Mouse (Mus musculus) midbrain, postnatal 0 days (tissue): ENCODE data around the gene Atpaf2. TPM values are rescaled to one million over a fixed set of nuclear protein-coding genes. Genes with fewer than 3 reads are reported as not detected.

Experiments used
- ATAC-seq: fragments of 200-750 bp; cut with Nextera tagmentation; 2 replicates; pipeline ENCODE4 v1.8.0; 2017; ENCODE audit warnings: moderate number of reproducible peaks, mild to moderate bottlenecking, moderate TSS enrichment, moderate library complexity; ENCODE audit not compliant: low FRiP score
- DNase-seq: peaks from one replicate; pipeline ENCODE4 v3.0.0-alpha.2; 2015; ENCODE audit warnings: low spot score
- H3K27ac ChIP-seq: fragments of 300-500 bp; sonication (generic); 2 replicates; pipeline ENCODE4 v1.5.1; 2014; ENCODE audit warnings: low read depth, mild to moderate bottlenecking, low read length, mixed read lengths
- H3K27me3 ChIP-seq: fragments of 300-500 bp; sonication (generic); 2 replicates; pipeline ENCODE4 v1.6.1; 2014; ENCODE audit warnings: low read length, control low read depth, mixed read lengths; ENCODE audit not compliant: insufficient read depth
- H3K36me3 ChIP-seq: fragments of 300-500 bp; sonication (generic); 2 replicates; pipeline ENCODE4 v1.6.1; 2014; ENCODE audit warnings: low read length, control low read depth, mixed read lengths; ENCODE audit not compliant: insufficient read depth
- H3K4me1 ChIP-seq: fragments of 300-500 bp; sonication (generic); 2 replicates; pipeline ENCODE4 v1.6.1; 2014; ENCODE audit warnings: mild to moderate bottlenecking, control low read depth, antibody characterized with exemption, low read length, mixed read lengths; ENCODE audit not compliant: insufficient read depth
- H3K4me2 ChIP-seq: fragments of 300-500 bp; sonication (generic); 2 replicates; pipeline ENCODE4 v1.6.1; 2014; ENCODE audit warnings: low read depth, mild to moderate bottlenecking, low read length, mixed read lengths; ENCODE audit not compliant: poor library complexity, severe bottlenecking
- H3K4me3 ChIP-seq: fragments of 300-500 bp; sonication (generic); 2 replicates; pipeline ENCODE4 v1.5.1; 2014; ENCODE audit warnings: low read depth, mild to moderate bottlenecking, low read length, moderate library complexity
- H3K9ac ChIP-seq: fragments of 300-500 bp; sonication (generic); replicated peaks from 2 replicates; pipeline ENCODE4 v1.6.1; 2014; ENCODE audit warnings: mild to moderate bottlenecking, low read length, moderate library complexity, mixed read lengths; ENCODE audit not compliant: poor library complexity, severe bottlenecking
- H3K9me3 ChIP-seq: fragments of 300-500 bp; sonication (generic); 2 replicates; pipeline ENCODE4 v1.6.1; 2016; ENCODE audit warnings: low read length, control low read depth
- CTCF ChIP-seq: IDR thresholded peaks from 2 replicates; pipeline ENCODE4 v1.5.1; 2016; ENCODE audit warnings: antibody characterized with exemption, mild to moderate bottlenecking
- whole genome bisulfite sequencing: fragments of 180-500 bp; shearing (Covaris S2); extraction: QIAGEN DNeasy Blood & Tissue Kit; methylation state at CpG from one replicate; pipeline ENCODE4 v1.1.7; 2014; 5-methylcytosine and 5-hydroxymethylcytosine counted together
- polyA plus RNA-seq: library from polyadenylated mRNA; unstranded; fragments of >200 nt; fragmentation: Nextera tagmentation; extraction: Ambion mirVana; gene quantifications from 2 replicates; pipeline ENCODE4 v1.2.1, GENCODE M21; 2015
- total RNA-seq: library from RNA; depleted of rRNA; stranded (reverse); fragments of >200 nt; gene quantifications from 2 replicates; pipeline ENCODE4 v1.2.3, GENCODE M21; 2014; rRNA removed

Atpaf2 gene
- 34.8 and 42.3 TPM in 2 replicates for total RNA-seq
- polyA plus RNA-seq, result 47.9 and 48.1 TPM in 2 replicates

GRCm38 (mm10) chr11:60417717-60418472 is at the start of gene Atpaf2:
Gene Atpaf2 (minus strand): TSS chr11:60418457.
- WGBS, result 1% methylated on average over 38 of the region's 39 CpGs
- ATAC-seq, result peak; percentile 39
- H3K9me3 ChIP-seq, result no peaks in the 10 kb centered on the region

GRCm38 (mm10) chr11:60465943-60466380 is 47.7 kb upstream of the Atpaf2 start:
- H3K36me3 ChIP-seq, result peaks cover 83% of the 10 kb centered on the region
- H3K4me1 ChIP-seq, result no peaks in the 10 kb centered on the region
- no peak overlapping the region for H3K9ac ChIP-seq
- no peak overlapping the region for H3K4me3 ChIP-seq
- H3K27ac ChIP-seq, result no peak overlapping the region
- ATAC-seq (no peak), DNase-seq (no peak)
- no peaks in the 10 kb centered on the region for H3K9me3 ChIP-seq
- H3K27me3 ChIP-seq, result no peaks in the 10 kb centered on the region
- 85% methylated on average over 2 of the region's 2 CpGs for WGBS
- peak; percentile 57 for TF ChIP-seq CTCF
- no peak overlapping the region for H3K4me2 ChIP-seq

More at GRCm38 (mm10) chr11:60417717-60418472, at the start of gene Atpaf2:
- peak; percentile 31 for DNase-seq
- Histone ChIP-seq H3K27me3 (no peaks in the 10 kb centered on the region), H3K36me3 (no peaks in the 10 kb centered on the region), H3K4me2 (peak within 1 kb of the TSS; percentile 87), H3K4me1 (peaks cover 9% of the 10 kb centered on the region), H3K9ac (peak within 1 kb of the TSS; percentile 84), H3K27ac (peak within 1 kb of the TSS; percentile 78), H3K4me3 (peak within 1 kb of the TSS; percentile 84)
- no peak for TF ChIP-seq CTCF

- no peak overlapping the region for H3K4me2 ChIP-seq
- peaks cover 66% of the 10 kb centered on the region for H3K36me3 ChIP-seq
- H3K27ac ChIP-seq, result no peak overlapping the region
- no peaks in the 10 kb centered on the region; the same call in 1 of the 2 replicates for H3K4me1 ChIP-seq
- no peak overlapping the region for H3K9ac ChIP-seq
- DNase-seq (peak; percentile 68), ATAC-seq (no peak)
- 100% methylated on average over 1 of the region's 1 CpGs for WGBS
- no peaks in the 10 kb centered on the region for H3K9me3 ChIP-seq
- H3K27me3 ChIP-seq, result no peaks in the 10 kb centered on the region
- peak; percentile 54 for TF ChIP-seq CTCF
- no peak overlapping the region for H3K4me3 ChIP-seq
Observed at GRCm38 (mm10) chr11:60457973-60458372, 39.7 kb upstream of the Atpaf2 start.

DNA sequence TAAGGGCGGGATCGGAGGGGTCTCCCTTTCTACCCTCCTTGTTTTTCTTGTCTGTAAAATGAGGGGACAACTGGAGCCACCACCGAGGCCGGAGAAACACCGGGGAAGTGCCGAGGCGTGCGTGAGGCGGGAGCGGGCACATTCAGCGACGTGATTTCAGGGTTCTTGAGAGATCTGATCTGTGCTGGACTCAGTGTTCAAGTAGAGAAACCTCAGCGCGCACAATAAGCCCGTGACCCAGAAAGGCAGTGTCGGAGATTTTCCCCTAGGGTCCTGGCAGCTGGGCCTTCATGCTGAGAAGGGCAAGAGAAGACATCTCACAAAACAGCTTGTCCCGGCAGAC is 36.5 kb upstream of the Atpaf2 start:
- Histone ChIP-seq H3K27me3 (no peaks in the 10 kb centered on the region), H3K4me2 (peak overlapping the region; percentile 57), H3K4me3 (peak overlapping the region; percentile 55), H3K27ac (peak overlapping the region; percentile 68), H3K36me3 (peaks cover 34% of the 10 kb centered on the region), H3K9me3 (no peaks in the 10 kb centered on the region), H3K4me1 (no peaks in the 10 kb centered on the region; the same call in 1 of the 2 replicates), H3K9ac (peak overlapping the region; percentile 57)
- peak; percentile 4 for DNase-seq
- no peak for ATAC-seq
- under 1% methylated on average over 17 of the region's 17 CpGs for WGBS
- TF ChIP-seq CTCF, result no peak

DNA sequence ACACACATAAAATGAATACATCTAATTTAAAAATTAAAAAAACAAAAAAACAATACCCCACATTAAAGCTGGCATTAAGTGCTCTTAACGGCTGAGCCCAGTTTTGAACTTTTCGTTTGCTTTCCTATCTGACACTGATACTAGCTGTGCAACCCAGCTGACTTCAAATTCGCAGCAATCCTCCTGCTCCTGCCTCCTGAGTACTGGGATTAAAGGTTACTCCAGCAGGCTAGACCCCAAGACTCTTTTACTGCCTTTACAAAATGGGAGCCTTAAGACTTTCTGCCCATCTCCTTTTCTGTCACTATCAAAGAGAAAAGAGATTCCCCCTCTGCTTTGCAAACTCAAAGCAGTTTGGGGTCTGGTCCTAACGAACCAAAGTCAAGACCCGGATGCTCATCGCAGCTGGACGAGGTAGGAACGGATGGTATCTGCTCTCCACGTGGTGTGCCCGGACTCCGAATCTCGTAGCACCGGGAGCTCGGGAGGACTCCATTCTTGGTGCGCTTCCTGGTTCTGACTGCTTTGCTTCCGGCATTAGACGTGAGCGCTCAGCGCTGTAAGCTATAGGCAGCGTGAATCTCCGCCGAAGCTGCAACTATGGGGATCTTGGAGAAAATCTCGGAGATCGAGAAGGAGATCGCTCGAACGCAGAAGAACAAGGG is 36.0 kb upstream of the Atpaf2 start, which contains the start of gene Drg2:
Drg2 (plus strand) TSS at position 512 of the 665 bp plus-strand sequence.
- Histone ChIP-seq H3K4me2 (peak within 1 kb of the TSS; percentile 57), H3K4me1 (no peaks in the 10 kb centered on the region; the same call in 1 of the 2 replicates), H3K9ac (peak within 1 kb of the TSS; percentile 57), H3K9me3 (no peaks in the 10 kb centered on the region), H3K27me3 (no peaks in the 10 kb centered on the region), H3K36me3 (peaks cover 29% of the 10 kb centered on the region), H3K4me3 (peak within 1 kb of the TSS; percentile 55), H3K27ac (peak within 1 kb of the TSS; percentile 68)
- DNase-seq, result peak; percentile 95
- TF ChIP-seq CTCF, result no peak
- peak; percentile 91 for ATAC-seq
- 5% methylated on average over 27 of the region's 27 CpGs for WGBS

DNA sequence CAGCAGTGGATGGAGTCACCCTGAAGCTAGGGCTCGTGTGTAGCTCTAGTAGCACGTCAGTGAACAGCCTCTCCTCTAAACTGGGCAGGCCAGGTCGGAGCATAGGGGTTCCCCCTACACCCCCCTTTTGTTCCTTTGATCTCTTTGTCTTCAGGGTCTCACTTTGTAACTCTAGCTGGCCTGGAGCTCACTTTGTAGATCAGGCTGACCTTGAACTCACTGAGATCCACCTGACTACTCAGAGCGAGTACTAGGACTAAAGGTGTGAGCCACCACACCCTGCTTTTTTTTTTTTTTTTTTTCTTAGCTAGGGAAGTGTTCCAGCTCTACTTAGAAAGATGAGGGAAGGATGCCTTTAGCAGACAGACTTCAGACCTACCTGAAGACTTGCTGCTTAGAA is 25.8 kb upstream of the Atpaf2 start:
- TF ChIP-seq CTCF, result no peak
- Histone ChIP-seq H3K9me3 (no peaks in the 10 kb centered on the region), H3K9ac (no peak overlapping the region), H3K27ac (no peak overlapping the region), H3K36me3 (peaks cover 27% of the 10 kb centered on the region), H3K4me1 (no peaks in the 10 kb centered on the region), H3K27me3 (no peaks in the 10 kb centered on the region), H3K4me3 (no peak overlapping the region), H3K4me2 (no peak overlapping the region)
- 79% methylated on average over 4 of the region's 4 CpGs for whole genome bisulfite sequencing
- ATAC-seq, result no peak
- no peak for DNase-seq
